Mouse (Mus musculus) cerebellum, postnatal 36 days (tissue): ENCODE results near the gene Prl2b1.

Experiments used
- DNase-seq, 2 experiments: peaks; one replicate each; pipeline ENCODE4 v3.0.0; 2021 to 2022; ENCODE audit warnings: mixed read lengths in 2 of 2

The Prl2b1 gene

GRCm38 (mm10) chr13:27390746-27391145 lies at the start of gene Prl2b1:
Gene Prl2b1, minus strand, starts transcription at chr13:27390846.
- DNase-seq = no peak

DNA sequence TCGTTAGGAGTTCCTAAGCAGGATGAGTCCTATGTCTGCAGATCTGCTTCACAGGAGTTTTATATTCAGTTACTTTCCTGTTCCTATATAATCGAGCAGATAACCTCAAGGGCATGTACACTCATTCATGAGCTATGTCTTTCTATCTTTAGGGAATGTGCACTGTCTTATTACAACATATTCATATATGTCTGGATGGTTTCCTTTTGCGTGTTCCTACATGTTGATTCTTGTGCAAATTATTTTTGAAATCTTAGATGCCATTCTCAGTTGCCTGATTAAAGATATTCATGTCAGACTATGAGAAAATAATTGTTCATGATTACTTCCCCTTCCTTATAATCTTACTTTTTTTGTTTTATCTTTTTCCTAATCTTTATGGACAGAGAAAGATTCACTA lies 47.9 kb upstream of the Prl2b1 start, which contains the start of gene Prl8a6:
Gene Prl8a6 (minus strand): TSS at position 101 of the 400 bp plus-strand sequence.
- DNase-seq = no peak

GRCm38 (mm10) chr13:27433159-27433558 lies 42.5 kb upstream of the Prl2b1 start:
- no peak for DNase-seq

GRCm38 (mm10) chr13:27413640-27414039 lies 23.0 kb upstream of the Prl2b1 start:
- no peak for DNase-seq

GRCm38 (mm10) chr13:27399061-27399724 lies 8.5 kb upstream of the Prl2b1 start:
- DNase-seq = peak; percentile 55

DNA sequence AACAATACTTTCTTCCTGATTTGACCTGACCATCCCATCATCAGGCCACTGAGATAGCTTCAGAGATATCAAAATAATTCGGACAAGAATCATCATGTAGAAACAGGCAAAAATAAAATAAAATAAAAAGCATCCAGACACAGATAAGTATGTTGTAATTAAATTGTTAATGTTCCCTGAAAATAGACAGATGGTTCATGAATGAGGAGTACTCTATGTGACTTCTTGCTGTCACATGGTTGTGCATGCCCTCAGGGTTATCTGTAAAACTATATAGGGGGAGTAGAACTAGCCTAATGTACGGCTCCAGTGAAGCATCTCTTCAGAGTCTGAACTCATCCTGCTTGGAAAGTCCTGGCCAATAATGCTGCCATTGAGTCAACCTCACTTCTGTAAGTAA lies 45.3 kb downstream of the Prl2b1 start, which contains the start of gene Prl8a2:
Gene Prl8a2 (plus strand): TSS at position 301 of the 400 bp plus-strand sequence.
- DNase-seq = no peak

GRCm38 (mm10) chr13:27342733-27343275 lies 47.8 kb downstream of the Prl2b1 start:
- no peak for DNase-seq

DNA sequence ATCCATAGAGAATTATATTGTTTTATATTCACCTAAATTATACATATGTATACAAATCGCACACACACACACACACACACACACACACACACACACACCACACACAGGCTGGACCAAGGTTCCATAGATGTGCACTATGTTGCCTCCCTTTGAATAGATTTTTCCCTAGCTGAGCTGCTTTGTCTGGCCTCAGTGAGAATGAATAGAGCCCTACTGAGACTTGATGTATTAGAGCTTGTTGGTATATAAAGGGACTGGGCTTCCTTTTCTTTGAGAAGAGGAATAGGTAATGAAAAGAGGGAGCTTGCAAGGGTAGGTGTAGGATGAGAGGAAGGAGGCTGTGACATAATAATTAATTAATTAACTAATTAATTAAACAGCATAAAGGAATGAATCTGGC lies 55.7 kb downstream of the Prl2b1 start:
- no peak for DNase-seq
